Mouse (Mus musculus) layer of hippocampus, postnatal 10 days (tissue): ENCODE data around the gene Dynlt1c. TPM values are rescaled to one million over a fixed set of nuclear protein-coding genes. Genes with fewer than 3 reads are reported as not detected.
"Not testable (repeated sequence)": the region's sequence is repeated elsewhere in the genome, so short reads cannot be mapped to it uniquely, and the experiment has no call there.

Source experiments
- DNase-seq, 2 experiments: peaks; one replicate each; pipeline ENCODE4 v3.0.0; 2021; ENCODE audit warnings: low spot score in 2 of 2
- long read RNA-seq: library from polyadenylated mRNA; stranded (forward); transcript quantifications from one replicate; pipeline ENCODE4 v2.0.0, GENCODE M21; 2023
- total RNA-seq, 2 experiments: library from RNA; stranded (reverse); gene quantifications; 2 replicates each; pipeline ENCODE4 v1.2.3; 2021

Gene Dynlt1c
- 10 to 100 TPM; 28.0 to 30.9 TPM for total RNA-seq
- long read RNA-seq, transcript Dynlt1c-201 (5 exons, 2,589 nt) = major isoform, 132 of 342 reads
- long read RNA-seq, partial matches to known transcripts = 69 of 342 reads
- long read RNA-seq, other reads (novel, unspliced or antisense) = 139 of 342 reads

DNA sequence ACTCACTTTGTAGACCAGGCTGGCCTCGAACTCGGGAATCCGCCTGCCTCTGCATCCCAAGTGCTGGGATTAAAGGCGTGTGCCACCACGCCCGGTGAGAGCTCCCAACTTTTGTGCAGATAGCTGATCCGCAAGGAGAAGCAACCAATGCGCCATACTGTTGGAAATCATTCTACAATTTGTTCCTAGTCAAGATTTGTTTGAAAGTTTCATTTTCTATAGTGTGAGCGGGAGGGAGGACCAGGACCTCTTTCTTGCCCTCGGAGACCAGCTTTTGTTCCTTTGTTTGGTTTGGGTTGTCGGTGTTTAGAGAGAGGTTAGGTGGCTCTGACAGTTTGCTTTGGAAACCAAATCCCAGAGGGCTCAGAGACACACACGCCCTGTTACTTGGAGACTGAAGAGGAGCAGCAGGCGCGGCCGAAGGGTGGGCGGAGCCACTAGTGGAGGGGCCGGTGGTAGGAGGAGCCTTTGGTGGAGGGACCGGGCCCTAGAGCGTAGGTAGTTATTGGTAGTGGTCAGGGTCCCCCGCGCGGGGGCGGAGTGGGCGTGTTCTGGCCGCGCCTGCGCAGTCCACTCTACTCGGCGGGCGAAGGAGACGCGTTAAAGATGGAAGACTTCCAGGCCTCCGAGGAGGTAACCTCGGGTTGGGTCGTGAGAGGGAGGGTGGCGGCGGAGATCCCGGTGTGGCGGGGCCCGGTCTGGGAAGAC lies at the start of gene Dynlt1c:
Dynlt1c (plus strand) TSS at position 468 of the 708 bp plus-strand sequence.
- DNase-seq = peak; percentile 53 to 61

- DNase-seq = not testable (repeated sequence)
These were observed 47.7 kb upstream of the Dynlt1c start for GRCm38 (mm10) chr17:6553798-6554197.

DNA sequence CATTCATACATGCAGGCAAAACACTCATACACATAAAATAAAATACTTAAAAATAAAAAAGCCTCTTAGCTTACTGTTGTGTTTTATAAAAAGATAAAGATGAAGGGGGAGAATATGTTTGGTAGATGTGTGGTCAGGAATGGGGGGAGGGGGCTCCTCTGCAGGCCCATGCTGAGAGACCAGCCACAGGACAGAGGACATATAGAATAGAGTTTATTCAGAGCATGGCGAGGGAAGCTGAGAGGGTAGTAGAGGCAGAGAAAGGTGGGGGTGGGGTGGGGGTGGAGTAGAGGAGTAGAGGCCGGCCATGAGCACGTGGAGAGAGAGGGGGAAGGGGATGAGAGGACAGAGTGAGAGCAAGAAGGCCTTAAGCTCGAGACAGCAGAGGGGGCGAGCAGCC lies 47.2 kb upstream of the Dynlt1c start:
- not testable (repeated sequence) for DNase-seq

- DNase-seq = not testable (repeated sequence)
These were observed 41.9 kb upstream of the Dynlt1c start for GRCm38 (mm10) chr17:6559447-6560133.

GRCm38 (mm10) chr17:6564866-6565265 lies 36.6 kb upstream of the Dynlt1c start:
- not testable (repeated sequence) for DNase-seq

GRCm38 (mm10) chr17:6567908-6568307 lies 33.6 kb upstream of the Dynlt1c start:
- DNase-seq = not testable (repeated sequence)

- not testable (repeated sequence) for DNase-seq
These were observed 30.2 kb upstream of the Dynlt1c start for GRCm38 (mm10) chr17:6571296-6571695.

GRCm38 (mm10) chr17:6572202-6572601 lies 29.3 kb upstream of the Dynlt1c start:
- not testable (repeated sequence) for DNase-seq

DNA sequence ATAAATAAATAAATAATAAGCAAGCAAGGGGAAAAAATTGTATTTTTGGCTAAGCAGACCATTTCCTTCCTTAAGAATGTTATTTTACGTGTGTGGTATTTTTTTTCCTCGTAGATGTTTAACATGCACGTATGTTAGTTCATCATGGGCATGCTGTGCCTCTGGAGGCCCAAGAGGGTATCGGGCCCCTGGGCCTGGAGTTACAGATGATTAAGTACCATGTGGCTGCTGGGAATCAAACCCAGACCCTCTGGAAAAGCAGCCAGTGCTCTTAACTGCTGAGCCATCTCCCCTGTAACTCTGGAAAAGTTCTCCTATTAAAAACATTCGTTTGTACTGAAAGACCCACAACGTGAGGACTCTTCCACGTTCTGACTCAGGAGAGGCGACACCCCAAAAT lies 26.1 kb upstream of the Dynlt1c start:
- not testable (repeated sequence) for DNase-seq

- not testable (repeated sequence) for DNase-seq
These were observed 12.8 kb upstream of the Dynlt1c start for GRCm38 (mm10) chr17:6588672-6589071.

GRCm38 (mm10) chr17:6592109-6592508 lies 9.4 kb upstream of the Dynlt1c start:
- not testable (repeated sequence) for DNase-seq

- DNase-seq = not testable (repeated sequence)
These were observed 7.6 kb upstream of the Dynlt1c start for GRCm38 (mm10) chr17:6593896-6594295.

- DNase-seq = not testable (repeated sequence)
These were observed 5.5 kb upstream of the Dynlt1c start for GRCm38 (mm10) chr17:6595776-6596497.

GRCm38 (mm10) chr17:6598356-6598755 lies 3.1 kb upstream of the Dynlt1c start:
- not testable (repeated sequence) for DNase-seq

GRCm38 (mm10) chr17:6600216-6600911 lies 1.1 kb upstream of the Dynlt1c start:
- not testable (repeated sequence) for DNase-seq

DNA sequence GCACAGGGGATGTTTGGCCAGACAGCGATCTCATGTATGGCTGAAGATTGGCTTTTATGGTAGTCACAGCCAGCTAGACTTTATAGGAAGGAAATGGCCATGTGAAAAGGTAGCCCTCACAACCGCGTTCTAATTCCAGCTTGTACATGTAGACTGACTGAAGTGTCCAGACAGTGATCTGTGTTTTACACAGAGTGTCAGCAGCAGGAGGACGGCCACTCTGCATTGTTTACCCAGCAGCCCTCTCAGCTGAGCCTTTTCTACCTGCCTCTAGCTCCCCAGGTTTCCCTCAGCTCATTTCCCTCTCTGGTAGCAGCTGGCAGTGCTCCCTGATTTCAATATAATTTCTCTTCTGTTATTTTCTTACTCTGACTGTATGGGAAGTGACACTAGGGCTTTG lies 734 bp downstream of the Dynlt1c start:
- DNase-seq = not testable (repeated sequence)

- DNase-seq = not testable (repeated sequence)
These were observed 3.9 kb downstream of the Dynlt1c start for GRCm38 (mm10) chr17:6605347-6605746.

DNA sequence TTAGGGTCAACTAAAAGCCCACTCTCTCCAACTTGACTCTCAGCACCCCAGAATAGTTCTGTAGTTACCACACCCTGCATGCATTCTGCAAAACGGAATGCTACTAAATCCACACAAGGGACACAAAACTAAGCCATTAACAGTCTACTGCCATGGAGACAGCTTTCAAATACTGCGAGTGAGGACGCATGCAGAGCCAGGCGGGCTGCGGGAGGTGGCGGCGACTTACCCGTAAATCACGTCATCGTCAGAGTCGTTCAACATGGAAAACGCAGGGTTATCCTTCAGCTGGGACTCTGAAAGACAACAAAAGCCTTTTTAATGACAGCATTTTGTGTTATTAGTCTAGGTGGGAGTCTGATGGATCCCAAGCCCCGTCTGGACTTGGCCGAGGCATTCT lies 12.1 kb downstream of the Dynlt1c start:
- not testable (repeated sequence) for DNase-seq

DNA sequence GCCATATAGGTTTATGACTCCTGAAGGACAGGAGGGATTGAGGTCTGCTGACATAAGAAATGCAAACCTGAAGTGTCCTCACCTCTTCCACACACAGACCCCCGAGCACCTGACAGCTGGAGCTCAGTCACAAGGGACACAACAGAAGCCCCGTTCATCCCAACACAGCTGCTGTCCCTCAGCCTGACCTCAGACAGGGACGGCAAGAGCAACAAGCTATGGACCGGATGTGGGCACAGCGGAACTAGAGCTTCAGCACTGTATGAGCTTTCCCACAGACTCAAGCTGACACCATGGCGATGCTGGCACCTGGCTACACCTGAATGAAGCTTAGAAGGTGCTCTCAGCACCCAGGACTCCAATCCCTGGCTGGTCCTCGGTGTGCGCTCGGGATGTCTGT lies 12.8 kb downstream of the Dynlt1c start:
- not testable (repeated sequence) for DNase-seq

DNA sequence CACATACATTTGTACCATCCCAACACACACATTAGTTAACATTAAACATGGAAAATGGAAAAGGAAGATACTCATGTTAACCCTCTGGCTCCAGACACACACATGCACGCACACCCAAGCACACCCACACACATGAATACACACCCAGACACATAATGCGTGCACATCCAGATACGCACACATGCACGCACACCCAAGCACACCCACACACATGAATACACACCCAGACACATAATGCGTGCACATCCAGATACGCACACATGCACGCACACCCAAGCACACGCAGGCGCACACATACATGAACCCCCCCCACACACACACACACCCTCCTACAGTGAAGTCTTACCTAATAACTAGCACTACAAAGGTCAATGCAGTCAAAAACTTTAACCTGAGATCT lies 15.3 kb downstream of the Dynlt1c start:
- not testable (repeated sequence) for DNase-seq
